Mouse (Mus musculus): Measurements from ENCODE around the gene Jup.

Jup gene

DNA sequence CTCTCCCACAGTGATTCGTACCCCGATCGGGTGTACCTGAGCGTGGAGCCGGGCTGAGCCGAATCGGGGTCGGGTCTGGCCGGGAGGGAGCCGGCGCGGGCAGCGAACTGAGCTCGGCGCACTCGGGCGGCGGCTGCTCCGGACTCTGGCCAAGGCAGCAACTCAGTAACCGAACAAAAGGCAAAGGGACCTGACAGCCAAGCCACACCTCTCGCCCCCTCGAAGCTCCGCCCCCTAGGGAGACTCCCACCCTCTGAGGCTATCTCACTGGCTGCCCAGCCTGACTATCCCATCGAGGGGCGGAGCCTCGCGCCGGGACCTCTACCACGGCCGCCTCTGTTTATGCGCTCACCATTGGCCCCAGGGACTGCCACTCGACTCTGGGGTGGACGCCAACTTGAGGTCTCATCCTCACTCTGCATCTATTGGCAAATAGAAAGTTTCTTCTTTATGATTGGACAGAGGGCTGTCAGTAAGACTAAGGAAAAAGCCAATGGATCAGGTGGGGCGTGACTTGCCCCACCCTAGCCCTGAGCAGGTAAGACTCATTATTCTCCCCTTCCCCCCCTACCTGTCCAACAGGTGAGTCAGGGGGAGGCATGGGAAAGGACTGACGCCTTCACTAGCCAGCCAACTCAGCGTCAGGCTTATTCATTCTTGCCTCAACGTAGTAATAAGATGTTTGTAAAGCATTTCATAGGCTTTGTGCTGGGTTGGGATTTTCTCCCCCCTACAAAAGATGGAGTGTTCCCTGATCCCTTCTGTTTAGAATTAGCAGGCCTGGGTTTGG lies at the start of gene Jup:
TSS of gene Jup (minus strand) at position 164 of the 790 bp plus-strand sequence.
- in situ Hi-C loops (cut with MboI, MseI) = no loop called here

DNA sequence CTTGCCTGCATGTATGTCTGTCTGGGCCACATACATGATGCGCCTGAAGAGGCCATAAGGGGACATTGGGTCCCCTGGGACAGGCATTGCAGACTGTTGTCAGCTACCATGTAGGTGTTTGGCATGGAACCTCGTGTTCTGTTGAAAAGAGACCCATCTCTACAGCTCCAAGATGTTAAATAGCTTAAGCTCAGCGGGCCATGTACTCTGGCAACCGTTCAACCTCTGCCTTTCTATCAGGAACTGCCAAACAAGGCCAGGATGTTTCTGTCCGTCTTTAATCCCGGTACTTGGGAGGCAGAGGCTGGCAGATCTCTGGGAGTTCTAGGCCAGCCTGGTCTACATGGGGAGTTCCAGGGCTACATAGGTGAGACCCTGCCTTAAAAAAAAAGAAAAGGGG lies 45.1 kb upstream of the Jup start:
- in situ Hi-C loops (cut with MboI, MseI) = loop anchor here (10.0 kb wide), 1 partner anchor 1772 kb away; no protein-coding TSS in a partner anchor

DNA sequence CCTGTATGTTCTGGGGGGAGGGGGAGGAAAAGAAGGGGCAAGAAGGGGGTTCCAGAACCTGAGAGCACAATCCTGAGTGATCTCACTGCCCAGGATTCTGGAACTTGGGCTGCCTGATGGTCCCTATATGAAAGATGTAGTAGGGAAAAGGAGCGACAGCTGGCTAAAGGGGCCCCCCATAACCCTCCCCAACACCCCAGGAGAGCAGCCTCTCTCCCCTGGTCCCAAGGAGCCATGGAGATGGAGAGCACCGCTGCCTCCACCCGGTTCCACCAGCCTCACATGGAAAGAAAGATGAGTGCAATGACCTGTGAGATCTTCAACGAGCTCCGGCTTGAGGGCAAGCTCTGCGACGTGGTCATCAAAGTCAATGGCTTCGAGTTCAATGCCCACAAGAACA lies 44.2 kb upstream of the Jup start, which contains the start of the genes Nt5c3b and Klhl10:
TSS of gene Nt5c3b (minus strand) at position 12 of the 400 bp plus-strand sequence.
TSS of gene Klhl10 (plus strand) at position 121 of the 400 bp plus-strand sequence.
- in situ Hi-C loops (cut with MboI, MseI) = loop anchor here (10.0 kb wide), 1 partner anchor 1773 kb away; no protein-coding TSS in a partner anchor

DNA sequence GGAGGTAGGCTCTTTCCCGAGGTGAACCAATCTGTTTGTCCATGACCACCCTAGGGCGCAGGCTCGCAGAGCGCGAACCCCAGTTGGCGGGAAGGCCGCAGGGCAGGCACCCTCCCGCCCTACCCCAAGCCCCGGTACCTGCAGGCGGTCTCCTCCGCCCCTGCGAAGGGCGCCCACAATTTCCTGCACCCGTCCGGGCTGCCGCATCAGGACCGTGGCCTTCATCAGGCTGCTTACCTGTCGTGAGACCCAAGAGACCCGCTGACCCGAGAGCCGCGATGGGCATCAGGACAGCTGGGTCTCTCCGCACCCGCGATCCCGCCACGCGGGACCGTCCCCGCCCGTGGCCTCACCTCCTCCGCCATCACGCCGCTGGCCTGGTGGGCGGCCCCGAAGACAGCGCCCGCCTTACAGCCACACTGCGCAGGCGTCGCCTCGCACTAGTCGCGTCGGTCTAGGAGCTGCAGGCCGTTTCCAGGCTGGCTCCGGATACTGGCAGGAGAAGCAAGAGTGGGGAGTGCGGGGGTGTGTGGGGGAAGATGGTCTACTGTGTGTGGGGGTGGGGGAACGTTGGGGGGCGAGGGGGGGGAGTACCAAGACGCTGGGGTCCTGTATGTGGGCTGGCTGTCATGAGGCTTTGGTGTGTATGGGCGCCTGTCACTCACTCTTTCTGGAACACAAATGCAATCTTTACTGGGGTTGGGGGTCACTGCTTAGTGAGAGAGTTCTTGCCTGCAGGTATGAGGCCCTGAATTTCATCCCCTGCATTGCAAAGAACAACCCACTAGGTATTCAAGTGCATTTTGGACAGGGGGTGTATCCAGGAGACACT lies 43.3 kb upstream of the Jup start:
- in situ Hi-C loops (cut with MboI, MseI) = loop anchor here (10.0 kb wide), 1 partner anchor 1774 kb away; no protein-coding TSS in a partner anchor

DNA sequence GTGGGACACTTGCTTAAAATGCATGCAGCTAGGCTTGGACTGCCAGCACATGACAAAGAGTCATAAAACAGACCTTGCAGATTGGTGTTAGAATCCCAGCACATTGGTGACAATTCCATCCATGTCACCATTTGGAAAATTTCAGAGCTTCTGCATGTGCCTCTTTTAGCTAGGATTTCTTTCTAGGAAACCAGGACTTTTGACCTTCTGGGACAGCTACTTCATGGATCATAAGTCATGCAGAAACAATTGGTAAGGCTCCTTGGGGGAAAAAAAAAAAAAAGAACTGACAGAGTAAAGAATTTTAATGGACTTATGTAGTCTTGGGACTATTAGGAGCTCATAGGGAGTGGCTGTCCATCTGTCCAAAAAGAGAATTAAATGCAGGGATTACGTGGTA lies 40.3 kb upstream of the Jup start:
- in situ Hi-C loops (cut with MboI, MseI) = no loop called here

DNA sequence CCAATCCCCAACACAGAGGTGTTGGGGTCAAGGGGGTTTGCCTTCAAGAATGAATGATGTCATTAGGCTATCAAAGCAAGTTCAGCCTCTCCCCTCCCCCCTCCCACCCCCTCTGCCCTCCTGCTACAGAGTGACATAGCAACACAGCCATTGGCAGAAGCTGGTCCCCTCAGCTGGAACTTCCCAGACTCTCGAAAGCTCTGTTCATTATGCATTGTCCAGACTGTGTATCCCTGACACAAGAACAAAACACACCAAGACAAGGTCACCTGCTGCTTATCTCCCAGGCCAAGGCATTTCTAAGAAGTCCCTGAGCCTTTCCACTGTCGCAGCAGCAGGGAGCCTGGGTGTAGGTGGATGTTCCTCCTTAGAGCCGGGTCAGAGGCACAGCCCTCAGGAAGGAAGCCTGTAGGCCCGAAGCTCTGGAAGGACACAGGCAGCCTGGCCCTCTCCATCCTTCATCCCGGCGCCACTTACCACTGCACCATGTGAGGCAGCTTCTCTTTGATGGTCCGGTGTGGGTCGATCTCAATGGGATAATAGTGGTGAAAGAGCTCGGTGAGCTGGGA lies 38.2 kb upstream of the Jup start:
- in situ Hi-C loops (cut with MboI, MseI) = no loop called here

DNA sequence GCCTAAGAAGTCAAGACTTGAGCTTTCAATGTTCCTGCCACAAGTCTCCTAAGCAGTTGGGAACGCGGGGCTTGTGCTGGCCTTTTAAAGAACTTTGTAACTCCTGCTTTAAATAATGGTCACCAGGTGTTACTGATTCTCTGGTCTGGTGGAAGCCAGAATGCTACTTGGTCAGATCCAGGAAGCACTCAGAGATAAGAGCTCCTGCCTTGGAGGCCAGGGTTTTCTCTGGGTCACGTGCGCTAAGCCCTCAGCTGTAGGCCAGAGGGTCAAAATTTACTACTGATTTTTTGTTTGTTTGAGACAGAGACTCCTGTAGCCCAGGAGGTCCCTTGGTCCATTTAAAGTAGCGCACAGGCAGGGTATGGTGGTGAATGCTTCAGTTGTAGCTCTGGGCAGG lies 34.4 kb upstream of the Jup start:
- in situ Hi-C loops (cut with MboI, MseI) = no loop called here

DNA sequence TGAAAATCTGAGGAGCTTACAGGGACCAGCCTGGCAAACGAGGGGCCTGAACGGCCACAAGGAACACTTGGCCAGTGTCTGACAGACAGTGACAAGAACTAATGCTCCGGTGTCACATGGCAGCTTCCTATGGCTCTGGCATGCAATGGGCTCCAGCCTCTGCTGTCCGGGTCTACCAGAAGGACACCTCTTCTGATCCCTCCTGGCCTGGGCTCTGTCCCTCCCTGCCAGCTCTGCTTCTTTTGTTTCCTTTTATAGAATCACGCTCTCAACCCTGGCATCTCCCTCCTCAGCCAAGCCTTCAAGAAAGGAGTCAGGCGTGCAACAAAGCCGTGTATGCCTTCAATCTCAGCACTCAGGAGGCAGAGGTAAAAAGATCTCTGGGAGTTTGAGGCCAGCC lies 32.5 kb upstream of the Jup start:
- in situ Hi-C loops (cut with MboI, MseI) = no loop called here

DNA sequence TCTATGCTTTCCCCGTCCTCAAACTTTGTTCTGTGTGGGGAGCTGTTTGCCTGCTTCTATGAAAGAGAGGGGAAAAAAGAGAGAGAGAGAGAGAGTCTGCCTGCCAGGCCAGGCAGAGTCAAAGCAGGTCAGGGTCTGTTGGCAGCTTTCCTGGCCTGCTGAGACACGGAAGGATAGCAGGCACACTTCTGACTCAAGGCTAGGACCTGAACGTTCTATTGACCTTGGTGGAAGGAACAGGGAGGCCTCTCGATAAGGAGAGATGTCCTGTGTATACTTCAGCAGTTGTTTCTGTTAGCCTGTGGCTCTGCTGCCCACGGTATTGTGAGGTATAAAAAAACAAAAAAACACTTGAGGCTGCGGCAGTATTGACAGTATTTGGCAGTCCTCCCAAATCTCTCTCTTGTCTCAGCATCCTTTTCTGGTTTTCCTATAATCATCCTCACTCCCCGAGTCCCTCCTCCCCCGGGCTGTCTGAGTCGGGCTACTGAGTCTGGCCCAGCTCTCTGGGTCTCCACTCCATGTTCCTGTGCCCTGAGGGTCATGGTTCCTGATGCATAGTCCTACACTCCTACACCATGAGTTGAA lies 31.1 kb upstream of the Jup start:
- in situ Hi-C loops (cut with MboI, MseI) = no loop called here

DNA sequence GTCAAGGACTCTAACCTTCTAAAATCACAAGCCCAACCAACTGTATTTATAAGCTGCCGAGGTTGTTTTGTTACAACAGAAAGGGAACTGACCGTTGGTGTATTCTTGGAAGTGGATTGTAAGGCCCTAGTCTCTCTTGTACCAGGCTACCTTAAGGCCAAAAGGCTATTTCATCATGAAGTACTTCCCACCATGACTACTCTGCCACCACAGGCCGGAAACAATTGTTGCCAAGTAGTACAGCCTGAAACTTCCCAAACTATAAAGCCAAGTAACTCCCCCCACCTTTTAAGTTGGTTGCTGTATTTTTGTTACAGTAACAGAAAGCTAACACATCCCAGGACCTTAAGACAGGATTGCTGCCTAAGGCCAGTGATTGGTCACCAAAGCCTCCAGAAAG lies 29.3 kb upstream of the Jup start:
- in situ Hi-C loops (cut with MboI, MseI) = no loop called here

DNA sequence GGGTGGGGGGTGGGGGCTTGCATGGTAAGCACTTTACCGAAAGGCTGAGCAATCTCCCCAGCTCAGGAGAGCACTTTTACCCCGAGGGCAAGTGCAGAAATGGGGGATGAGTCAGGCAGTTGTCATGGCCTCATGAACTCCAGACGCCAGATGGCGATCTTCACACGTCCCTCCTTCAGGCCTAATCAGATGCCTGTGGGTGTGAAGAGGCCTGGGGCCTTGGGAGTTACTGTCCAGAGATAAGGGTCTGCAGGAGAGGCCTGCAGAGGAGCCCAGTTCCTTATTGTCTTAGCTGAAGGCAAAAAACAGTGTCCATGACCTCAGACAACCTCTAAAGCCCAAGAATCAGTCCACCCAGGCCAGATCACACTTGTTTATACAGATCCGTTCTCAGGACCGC lies 28.3 kb upstream of the Jup start:
- in situ Hi-C loops (cut with MboI, MseI) = no loop called here

DNA sequence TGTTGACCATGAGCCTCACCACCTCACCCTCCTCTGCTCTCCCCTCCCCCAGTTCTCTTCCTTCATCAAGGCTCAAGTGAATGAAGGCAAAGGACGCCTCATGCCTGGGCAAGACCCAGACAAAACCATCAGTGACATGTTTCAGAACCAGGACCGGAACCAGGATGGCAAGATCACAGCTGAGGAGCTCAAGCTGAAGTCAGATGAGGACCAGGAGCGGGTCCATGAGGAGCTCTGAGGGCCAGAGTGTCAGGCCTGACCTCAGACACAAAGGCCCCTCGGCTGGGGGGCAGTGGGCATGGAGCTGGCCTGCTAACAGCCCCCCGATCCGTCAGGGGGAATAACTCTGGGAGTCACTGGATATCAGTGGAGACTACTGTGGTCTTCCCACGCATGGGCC lies 26.3 kb upstream of the Jup start:
- in situ Hi-C loops (cut with MboI, MseI) = no loop called here

DNA sequence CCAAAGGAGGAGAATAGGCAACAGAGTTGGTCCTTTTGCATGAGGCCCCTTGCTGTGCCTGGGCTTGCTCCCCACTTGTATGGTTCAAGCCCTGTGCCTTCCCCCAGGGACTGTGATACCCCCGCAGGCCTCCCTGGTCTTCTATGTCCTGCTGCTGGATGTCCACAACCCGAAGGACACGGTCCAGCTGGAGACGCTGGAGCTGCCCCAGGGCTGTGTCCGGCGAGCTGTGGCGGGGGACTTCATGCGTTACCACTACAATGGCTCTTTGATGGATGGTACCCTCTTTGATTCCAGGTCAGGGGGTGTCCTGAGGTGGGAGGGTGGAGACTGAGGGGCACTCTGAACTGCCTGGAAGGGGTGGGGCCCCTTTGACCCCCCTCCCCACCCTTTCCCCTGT lies 24.0 kb upstream of the Jup start:
- in situ Hi-C loops (cut with MboI, MseI) = no loop called here

DNA sequence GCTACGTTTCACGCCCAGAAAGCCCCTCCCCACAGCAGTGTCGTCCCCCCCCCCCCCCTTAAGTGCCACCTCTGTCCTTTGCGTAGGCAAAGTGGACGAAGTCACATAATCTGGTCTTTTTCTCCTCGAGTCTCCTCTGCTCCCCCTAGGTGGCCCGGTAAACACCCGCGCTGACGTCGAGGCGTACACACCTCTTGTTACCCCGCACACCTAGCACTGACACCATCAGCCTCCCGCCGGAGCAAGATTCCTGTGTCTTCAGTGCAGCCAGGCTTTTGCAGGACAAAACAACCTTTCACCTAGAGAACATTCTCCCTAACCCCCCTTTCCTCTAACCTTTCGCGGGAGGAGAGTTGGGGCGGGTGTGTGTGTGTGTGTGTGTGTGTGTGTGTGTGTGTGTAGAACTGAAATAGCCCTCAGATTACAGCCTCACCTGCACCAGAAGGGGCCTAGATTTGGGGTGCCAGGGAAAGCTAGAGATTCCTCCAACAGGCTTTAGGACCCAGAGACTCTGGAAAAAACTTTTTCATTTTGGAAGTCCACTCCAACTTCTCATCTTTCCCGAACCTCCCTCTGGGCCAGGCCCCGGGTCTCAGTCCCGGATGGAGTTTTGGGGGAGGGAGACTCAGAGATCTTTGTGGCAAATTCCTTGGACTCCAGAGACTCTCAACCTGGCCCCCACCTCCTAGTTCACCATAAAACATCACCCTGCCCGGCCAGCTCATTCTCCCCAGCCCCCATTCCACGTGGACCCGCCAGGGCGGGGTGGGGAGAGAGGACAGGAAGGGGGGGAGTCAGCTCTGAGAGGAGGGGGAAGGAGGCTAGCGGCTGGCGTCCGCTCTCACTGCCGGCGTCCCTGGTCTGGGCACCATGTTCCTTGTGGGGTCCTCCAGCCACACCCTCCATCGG lies 17.6 kb upstream of the Jup start, which contains the start of gene Fkbp10:
TSS of gene Fkbp10 (plus strand) at position 784 of the 909 bp plus-strand sequence.
- in situ Hi-C loops (cut with MboI, MseI) = no loop called here

DNA sequence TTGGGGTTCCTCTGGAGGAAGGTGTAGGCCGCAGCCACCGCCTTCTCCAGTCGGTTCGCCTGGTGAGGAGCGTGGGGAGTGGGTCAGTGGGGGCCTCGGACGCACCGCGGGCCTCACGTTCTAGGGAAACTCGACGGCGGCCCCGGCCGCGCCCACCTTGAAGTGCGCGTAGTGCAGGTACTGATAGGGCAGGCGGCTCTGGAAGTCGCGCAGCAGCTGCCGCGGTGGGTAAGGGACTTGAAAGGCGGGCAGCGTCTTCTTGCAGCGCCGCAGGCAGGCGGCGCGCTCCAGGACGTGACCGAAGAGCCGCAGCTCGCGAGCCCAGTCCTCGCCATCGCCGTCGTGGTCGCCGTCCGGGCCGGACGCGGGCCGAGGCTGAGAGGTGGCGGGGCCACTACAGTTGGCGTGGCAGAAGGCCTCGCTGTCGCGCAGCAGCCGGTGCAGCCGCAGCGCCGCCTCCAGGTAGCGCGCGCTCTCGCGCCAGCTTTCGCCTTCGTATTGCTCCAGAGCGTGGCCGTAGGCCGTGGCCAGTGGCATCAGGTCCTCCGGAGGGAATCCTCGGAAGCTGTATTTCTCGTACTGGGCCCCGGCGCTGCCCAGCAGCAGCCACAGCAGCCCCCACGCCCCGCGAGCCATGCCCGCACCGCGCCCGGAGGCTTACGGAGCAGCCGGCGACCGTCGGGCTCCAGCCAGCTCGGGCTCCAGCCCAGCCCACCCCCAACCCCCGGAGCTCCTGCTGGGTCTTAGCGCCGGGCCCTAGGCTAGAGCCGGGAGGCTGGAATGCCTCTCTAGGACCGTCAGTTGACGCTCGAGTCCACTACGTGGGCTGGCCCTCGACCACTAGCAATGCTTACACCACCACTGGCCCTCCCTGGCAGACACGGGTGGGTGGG lies 16.7 kb upstream of the Jup start, which contains the start of gene P3h4:
TSS of gene P3h4 (minus strand) at position 816 of the 893 bp plus-strand sequence.
- in situ Hi-C loops (cut with MboI, MseI) = no loop called here

DNA sequence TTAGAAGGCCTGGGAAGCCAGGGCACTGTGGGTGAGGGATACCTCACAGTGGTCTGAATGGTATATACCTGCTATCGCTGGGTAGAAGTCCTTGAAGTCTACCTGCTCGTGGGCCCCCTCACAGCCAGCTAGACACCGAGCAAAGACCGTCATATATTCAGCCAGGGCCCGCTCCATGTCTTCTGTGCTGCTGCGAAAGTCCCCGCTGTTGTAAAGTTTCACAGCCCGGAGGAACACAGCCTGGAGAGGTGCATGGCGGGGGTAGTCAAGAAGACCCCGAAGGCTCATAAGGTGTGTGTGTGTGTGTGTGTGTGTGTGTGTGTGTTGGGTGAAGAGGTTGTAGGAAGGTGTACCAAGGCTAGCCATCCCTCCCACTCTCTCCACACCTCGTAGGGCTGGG lies 16.0 kb upstream of the Jup start:
- in situ Hi-C loops (cut with MboI, MseI) = no loop called here

DNA sequence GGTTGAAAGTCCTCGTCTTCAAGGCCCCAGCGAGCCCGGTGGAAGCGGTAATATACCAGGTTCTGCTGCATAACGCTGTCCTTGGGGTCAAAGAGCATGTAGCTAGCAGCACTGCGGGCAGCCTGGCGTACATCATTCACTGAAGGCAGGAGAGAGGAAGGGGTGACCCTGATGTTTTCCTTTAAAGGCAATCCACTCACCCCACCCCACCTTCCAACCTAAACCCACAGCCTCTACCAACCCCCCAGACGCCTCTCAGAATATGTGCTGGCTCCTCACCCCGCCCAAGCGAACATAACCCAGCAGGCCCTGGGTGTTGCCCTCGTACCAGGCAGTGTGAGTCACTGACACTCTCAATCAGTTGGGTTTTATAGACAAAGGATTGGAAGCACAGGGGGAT lies 14.2 kb upstream of the Jup start:
- in situ Hi-C loops (cut with MboI, MseI) = no loop called here

DNA sequence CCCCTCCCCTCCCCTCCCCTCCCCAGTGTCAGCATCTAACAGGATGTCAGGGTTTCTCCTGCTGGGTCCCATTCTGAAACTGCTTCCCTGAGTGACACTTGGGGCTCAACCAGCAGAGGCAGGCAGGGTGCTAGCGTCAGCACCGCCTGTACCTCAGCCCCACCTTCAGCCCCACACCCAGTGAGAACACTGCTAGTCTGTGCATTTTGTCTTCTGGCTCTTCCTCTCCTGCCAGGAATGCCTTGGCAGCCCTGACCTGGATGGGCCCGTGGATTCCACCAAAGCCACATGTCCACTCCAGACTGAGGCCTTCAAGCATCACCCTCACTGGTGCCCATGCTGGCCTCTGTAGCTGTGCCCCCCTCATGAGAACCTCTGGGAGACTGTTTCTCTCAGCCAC lies 12.1 kb upstream of the Jup start:
- in situ Hi-C loops (cut with MboI, MseI) = loop anchor here (5.0 kb wide), 1 partner anchor 42 kb away; no protein-coding TSS in a partner anchor

DNA sequence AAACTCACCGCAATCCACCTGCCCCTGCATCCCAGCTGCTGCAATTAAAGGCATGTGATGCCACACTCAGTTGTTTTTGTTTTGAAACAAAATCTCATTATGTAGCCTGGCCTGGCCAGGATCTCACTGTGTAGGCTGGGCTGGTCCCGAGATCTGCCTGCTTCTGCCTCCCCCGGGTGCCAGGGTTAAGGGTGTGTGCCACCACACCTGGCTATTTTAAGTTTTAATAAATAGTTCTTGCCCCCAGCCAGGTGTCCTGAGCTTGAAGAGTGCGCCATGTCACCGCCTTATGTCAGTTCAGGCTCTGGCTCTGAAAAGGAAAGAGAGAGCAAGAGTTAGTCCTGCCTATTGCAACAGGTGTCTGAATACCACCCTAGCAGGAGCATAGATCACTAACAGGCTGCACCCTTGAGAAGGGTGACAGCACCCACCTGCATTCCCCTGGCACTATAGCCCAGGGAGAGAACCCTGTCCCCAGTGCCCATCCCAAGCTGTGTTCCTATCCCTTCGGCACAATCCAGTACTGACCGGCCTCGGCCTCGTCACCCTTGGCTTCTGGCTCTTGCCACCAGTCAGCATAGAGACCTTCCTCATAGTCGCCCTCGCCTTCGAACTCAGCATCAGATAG lies 11.4 kb upstream of the Jup start:
- in situ Hi-C loops (cut with MboI, MseI) = loop anchor here (5.0 kb wide), 1 partner anchor 42 kb away; no protein-coding TSS in a partner anchor
